Mouse (Mus musculus) embryonic facial prominence, embryonic 13.5 days (tissue): ENCODE results near the gene C2cd4d. TPM values are rescaled to one million over a fixed set of nuclear protein-coding genes. Genes with fewer than 3 reads are reported as not detected.

Experiments
- ATAC-seq: fragments of 200-750 bp; cut with Nextera tagmentation; 2 replicates; pipeline ENCODE4 v1.8.0; 2017; ENCODE audit warnings: low read depth; ENCODE audit not compliant: insufficient number of reproducible peaks, insufficient read depth, low FRiP score, low TSS enrichment
- H3K27ac ChIP-seq: fragments of 300-500 bp; sonication (generic); 2 replicates; pipeline ENCODE4 v1.5.1; 2015; ENCODE audit warnings: moderate library complexity, mild to moderate bottlenecking, inconsistent platforms
- H3K27me3 ChIP-seq: fragments of 300-500 bp; sonication (generic); 2 replicates; pipeline ENCODE4 v1.6.1; 2015; ENCODE audit warnings: mild to moderate bottlenecking, inconsistent platforms
- H3K36me3 ChIP-seq: fragments of 300-500 bp; sonication (generic); 2 replicates; pipeline ENCODE4 v1.6.1; 2015; ENCODE audit warnings: mild to moderate bottlenecking, inconsistent platforms
- H3K4me1 ChIP-seq: fragments of 300-500 bp; sonication (generic); 2 replicates; pipeline ENCODE4 v1.6.1; 2015; ENCODE audit warnings: inconsistent platforms
- H3K4me2 ChIP-seq: fragments of 300-500 bp; sonication (generic); 2 replicates; pipeline ENCODE4 v1.6.1; 2015; ENCODE audit warnings: moderate library complexity, mild to moderate bottlenecking, inconsistent platforms
- H3K4me3 ChIP-seq: fragments of 300-500 bp; sonication (generic); 2 replicates; pipeline ENCODE4 v1.5.1; 2015; ENCODE audit warnings: mild to moderate bottlenecking, inconsistent platforms
- H3K9ac ChIP-seq: fragments of 300-500 bp; sonication (generic); 2 replicates; pipeline ENCODE4 v1.6.1; 2015; ENCODE audit warnings: mild to moderate bottlenecking, inconsistent platforms
- H3K9me3 ChIP-seq: fragments of 300-500 bp; sonication (generic); 2 replicates; pipeline ENCODE4 v1.6.1; 2016; ENCODE audit warnings: inconsistent platforms
- WGBS: fragments of 180-500 bp; shearing (Covaris S2); methylation state at CpG from one replicate; pipeline ENCODE4 v1.1.7; 2015; ENCODE audit warnings: mixed read lengths; 5-methylcytosine and 5-hydroxymethylcytosine counted together
- polyA plus RNA-seq: library from polyadenylated mRNA; unstranded; fragments of >200 nt; fragmentation: Nextera tagmentation; extraction: Ambion mirVana; gene quantifications from 2 replicates; pipeline ENCODE4 v1.2.1, GENCODE M21; 2015

C2cd4d gene
- polyA plus RNA-seq, 1 experiment from 2014 or later = 3.5 TPM

DNA sequence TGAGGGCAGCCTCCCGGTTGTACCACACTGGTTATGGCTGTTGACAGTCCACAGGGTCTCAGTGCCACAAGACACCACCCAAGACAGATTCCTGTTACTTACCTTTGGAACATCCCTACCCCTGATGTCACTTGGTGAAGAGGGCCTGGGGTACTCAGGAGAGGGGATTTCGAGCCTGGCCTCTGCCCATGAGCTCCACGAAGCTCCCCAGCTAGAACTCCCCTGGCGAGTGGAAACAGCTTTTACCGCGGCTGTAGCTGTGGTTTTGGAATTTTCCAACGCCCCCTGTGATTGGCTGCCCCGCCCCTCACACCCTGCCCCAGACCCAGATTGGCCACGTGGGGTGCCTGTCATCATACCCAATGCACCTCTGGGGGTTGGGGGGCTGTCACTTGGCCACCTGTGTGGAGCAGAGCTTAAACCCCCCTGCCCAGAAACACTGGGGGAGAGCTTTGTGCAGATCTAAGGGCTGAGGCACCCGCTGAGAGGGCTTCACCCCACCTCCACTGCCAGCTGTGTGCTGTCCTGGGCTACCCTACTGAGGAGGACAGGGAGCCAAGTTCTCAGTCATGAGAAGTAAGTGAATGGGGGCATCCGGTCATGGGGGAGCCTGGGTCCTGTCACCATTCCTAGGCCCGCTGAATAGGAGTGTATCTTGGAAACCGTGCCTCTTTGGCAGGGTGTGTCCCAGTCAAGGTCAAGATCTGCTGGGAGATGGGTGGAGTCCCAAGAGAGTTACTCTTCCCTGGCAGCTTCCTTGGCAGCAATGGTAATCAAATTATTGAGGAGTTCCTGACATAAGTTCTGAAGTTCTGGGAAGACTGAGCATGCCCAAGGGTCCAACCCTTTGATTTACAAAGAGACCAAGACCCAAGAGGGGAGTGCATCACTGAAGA, 15.0 kb downstream of the C2cd4d start:
- Histone ChIP-seq H3K4me1 (peaks cover 33% of the 10 kb centered on the region), H3K9ac (no peak overlapping the region), H3K4me3 (no peak overlapping the region), H3K9me3 (no peaks in the 10 kb centered on the region), H3K36me3 (no peaks in the 10 kb centered on the region), H3K27me3 (peaks cover 26% of the 10 kb centered on the region), H3K4me2 (0 out of 2 replicates have a peak overlapping the region, but pooled peaks have one; percentile 11), H3K27ac (no peak overlapping the region)
- WGBS = 22% methylated on average over 13 of the region's 13 CpGs
- no peak for ATAC-seq

DNA sequence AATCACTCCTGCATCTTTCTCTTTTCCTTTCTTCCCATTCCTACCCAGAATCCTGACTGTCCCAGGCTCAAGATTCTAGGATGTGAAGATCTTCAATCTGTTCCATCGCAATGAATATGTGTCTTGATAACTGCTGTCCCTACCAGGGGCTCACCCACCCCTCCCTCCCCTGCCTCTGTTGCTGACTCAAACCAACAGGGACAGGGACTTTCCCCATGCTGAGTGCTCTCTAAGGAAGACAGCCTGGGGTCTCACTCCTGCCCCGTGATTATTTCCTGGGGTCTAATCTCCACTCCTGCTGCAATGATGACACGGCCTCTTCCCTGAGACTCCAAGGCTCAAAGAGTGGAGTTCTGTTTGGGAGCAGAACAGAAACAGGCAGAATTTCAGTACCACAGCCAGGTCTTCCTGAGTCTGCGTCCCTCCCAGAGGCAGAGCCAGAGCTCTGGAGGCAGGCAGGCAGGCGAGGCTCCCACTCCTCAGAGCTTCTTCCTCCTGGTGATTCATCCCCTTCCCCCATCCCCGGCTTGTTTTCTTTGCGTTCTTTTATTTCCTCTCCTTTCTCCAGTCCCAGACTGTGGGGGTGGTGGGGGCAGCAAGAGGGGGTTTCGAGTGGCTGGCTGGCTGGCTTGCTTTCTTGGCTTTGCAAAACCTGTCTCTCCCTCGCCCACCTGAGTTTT, 17.7 kb downstream of the C2cd4d start:
- Histone ChIP-seq H3K9me3 (no peaks in the 10 kb centered on the region), H3K4me3 (no peak overlapping the region), H3K36me3 (no peaks in the 10 kb centered on the region), H3K9ac (0 out of 2 replicates have a peak overlapping the region, but pooled peaks have one; percentile 32), H3K4me1 (peaks cover 15% of the 10 kb centered on the region), H3K27ac (no peak overlapping the region), H3K4me2 (no peak overlapping the region), H3K27me3 (0 out of 2 replicates have a peak, but pooled peaks cover 7% of the 10 kb centered on the region)
- 17% methylated on average over 9 of the region's 9 CpGs for WGBS
- no peak for ATAC-seq

DNA sequence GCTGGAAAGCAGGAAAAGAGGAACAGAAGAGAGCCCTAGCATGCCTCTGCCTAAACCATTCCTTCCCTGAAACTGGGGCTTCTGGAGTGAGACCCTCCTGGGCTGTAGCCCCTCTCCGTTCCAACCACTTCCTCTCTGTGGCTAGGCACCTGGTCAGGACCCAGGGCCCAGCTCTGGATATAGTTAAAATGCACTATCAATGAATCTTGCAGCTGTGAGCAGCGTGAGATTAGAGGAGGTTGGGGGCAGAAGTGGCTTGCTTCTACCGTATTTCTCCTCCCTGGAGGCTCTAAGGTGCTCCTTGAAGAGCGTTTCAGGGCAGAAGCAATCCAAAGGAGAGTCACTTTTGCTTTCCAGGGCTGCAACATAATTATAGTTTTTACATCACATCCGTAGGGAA, 20.1 kb downstream of the C2cd4d start:
- no peak for ATAC-seq
- no peak overlapping the region for H3K27ac ChIP-seq
- no peak overlapping the region for H3K4me2 ChIP-seq
- H3K9ac ChIP-seq = no peak overlapping the region
- H3K4me3 ChIP-seq = no peak overlapping the region
- no peaks in the 10 kb centered on the region for H3K27me3 ChIP-seq
- 57% methylated on average over 5 of the region's 5 CpGs for WGBS
- H3K9me3 ChIP-seq = no peaks in the 10 kb centered on the region
- no peaks in the 10 kb centered on the region for H3K36me3 ChIP-seq
- peaks cover 9% of the 10 kb centered on the region for H3K4me1 ChIP-seq

DNA sequence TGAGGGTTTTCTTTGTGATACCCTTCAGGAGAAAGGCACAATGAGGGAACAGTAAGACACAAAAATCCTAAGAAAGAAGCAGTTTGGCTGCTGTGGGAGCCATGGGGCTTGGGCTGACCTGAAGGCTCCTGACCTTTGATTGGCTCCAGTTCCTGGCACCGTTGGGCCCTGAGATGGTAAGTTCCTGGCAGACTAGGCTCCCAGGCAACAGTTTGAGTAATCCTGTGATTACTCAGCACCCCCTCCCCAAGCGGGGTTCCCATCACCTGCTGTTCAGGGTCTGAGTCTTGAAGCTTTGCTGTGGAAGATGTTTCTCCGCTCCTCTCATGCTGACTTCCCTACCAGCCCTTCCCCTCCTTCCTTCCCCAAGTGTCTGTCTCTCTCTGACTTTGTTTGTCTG, 21.2 kb downstream of the C2cd4d start:
- Histone ChIP-seq H3K27me3 (no peaks in the 10 kb centered on the region), H3K4me2 (no peak overlapping the region), H3K36me3 (no peaks in the 10 kb centered on the region), H3K4me3 (no peak overlapping the region), H3K9me3 (no peaks in the 10 kb centered on the region), H3K4me1 (peaks cover 7% of the 10 kb centered on the region; the same call in 1 of the 2 replicates), H3K27ac (no peak overlapping the region), H3K9ac (no peak overlapping the region)
- ATAC-seq = no peak
- 63% methylated on average over 3 of the region's 3 CpGs for WGBS

DNA sequence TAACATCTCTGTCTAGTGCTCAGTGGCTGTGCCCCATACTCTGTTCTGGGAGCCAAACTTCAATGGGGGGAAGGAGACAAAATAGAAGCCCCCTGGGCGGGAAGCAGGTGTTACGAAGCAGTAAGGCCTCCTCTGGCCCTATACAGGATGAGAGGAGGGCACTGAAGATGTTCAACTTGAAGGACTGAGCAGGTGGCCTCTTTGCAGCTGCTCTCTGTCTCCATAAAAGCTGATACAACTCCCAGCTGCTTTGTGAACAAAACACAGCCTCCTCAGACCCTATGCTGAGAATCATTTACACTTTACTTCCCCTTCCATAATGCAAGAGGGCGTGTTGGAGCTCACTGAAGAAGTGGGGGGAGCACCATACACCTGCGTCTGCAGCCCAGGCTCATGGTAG, 24.4 kb downstream of the C2cd4d start:
- Histone ChIP-seq H3K4me2 (no peak overlapping the region), H3K36me3 (no peaks in the 10 kb centered on the region), H3K27me3 (no peaks in the 10 kb centered on the region), H3K9ac (no peak overlapping the region), H3K27ac (no peak overlapping the region), H3K9me3 (no peaks in the 10 kb centered on the region), H3K4me3 (no peak overlapping the region), H3K4me1 (no peaks in the 10 kb centered on the region)
- WGBS = 63% methylated on average over 4 of the region's 4 CpGs
- ATAC-seq = no peak

DNA sequence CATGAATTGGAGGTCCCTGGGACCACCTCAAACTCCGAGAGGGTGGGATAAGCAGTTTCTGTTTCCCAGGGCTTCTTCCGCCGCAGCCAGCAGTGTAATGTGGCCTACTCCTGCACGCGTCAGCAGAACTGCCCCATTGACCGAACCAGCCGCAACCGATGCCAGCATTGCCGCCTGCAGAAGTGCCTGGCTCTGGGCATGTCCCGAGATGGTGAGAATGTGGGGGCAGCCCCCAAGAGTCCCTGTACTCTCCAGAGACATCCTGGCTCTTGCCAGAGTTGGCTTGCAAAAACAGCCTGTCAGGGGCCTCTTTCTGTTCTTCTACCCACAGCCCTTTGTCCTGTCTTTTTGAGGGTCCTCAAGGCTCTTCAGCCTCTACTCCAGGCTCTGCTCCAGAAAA, 25.2 kb downstream of the C2cd4d start:
- ATAC-seq = no peak
- no peaks in the 10 kb centered on the region for H3K27me3 ChIP-seq
- H3K4me3 ChIP-seq = no peak overlapping the region
- no peaks in the 10 kb centered on the region for H3K9me3 ChIP-seq
- H3K4me1 ChIP-seq = no peaks in the 10 kb centered on the region
- no peaks in the 10 kb centered on the region for H3K36me3 ChIP-seq
- no peak overlapping the region for H3K27ac ChIP-seq
- 89% methylated on average over 10 of the region's 10 CpGs for WGBS
- H3K9ac ChIP-seq = no peak overlapping the region
- H3K4me2 ChIP-seq = no peak overlapping the region

DNA sequence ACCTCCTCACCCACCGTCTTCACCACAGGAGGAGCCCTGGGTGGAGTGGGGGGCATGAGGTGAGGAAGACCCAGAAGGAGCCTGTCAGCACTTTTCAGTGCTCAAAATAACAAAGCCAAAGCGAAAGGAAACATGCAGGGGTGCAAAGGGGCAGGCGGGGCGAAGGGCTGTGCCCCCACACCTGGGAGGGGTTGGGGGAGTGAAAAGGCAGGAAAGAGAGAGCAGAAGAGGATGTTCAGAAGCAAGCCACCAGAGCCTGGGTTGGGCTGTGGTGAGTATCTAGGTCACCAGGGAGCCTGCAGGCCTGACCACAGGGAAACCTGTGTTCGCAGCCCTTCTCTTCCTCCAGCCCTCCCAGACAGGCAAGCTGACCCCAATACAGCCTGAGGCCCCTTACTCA, 25.8 kb downstream of the C2cd4d start:
- H3K4me3 ChIP-seq = no peak overlapping the region
- 81% methylated on average over 5 of the region's 5 CpGs for WGBS

DNA sequence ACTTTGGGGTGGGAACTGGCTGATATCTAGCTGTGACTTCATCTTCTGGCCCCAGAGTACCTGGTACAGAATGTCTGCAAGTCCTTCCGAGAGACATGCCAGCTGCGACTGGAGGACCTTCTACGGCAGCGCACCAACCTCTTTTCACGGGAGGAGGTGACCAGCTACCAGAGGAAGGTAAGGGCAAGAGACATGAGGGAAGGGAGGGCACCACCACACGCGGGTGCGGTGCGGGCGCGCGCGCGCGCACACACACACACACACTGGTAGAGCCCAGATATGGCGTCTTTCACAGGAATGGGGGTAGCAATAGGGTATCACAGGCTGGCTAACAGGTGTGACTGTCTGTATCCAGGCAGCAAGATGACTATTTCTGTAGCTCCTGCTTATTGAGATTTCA, 27.2 kb downstream of the C2cd4d start:
- H3K36me3 ChIP-seq = no peaks in the 10 kb centered on the region
- 97% methylated on average over 16 of the region's 16 CpGs for WGBS
- H3K27ac ChIP-seq = no peak overlapping the region
- no peak for ATAC-seq
- no peaks in the 10 kb centered on the region for H3K9me3 ChIP-seq
- no peak overlapping the region for H3K4me3 ChIP-seq
- H3K4me1 ChIP-seq = no peaks in the 10 kb centered on the region
- no peak overlapping the region for H3K9ac ChIP-seq
- H3K4me2 ChIP-seq = no peak overlapping the region
- no peaks in the 10 kb centered on the region for H3K27me3 ChIP-seq

More for the DNA sequence above, 25.8 kb downstream of the C2cd4d start:
- Histone ChIP-seq H3K4me1 (no peaks in the 10 kb centered on the region), H3K27me3 (no peaks in the 10 kb centered on the region), H3K36me3 (no peaks in the 10 kb centered on the region), H3K9me3 (no peaks in the 10 kb centered on the region), H3K4me2 (no peak overlapping the region), H3K27ac (no peak overlapping the region), H3K9ac (no peak overlapping the region)
- ATAC-seq = no peak

DNA sequence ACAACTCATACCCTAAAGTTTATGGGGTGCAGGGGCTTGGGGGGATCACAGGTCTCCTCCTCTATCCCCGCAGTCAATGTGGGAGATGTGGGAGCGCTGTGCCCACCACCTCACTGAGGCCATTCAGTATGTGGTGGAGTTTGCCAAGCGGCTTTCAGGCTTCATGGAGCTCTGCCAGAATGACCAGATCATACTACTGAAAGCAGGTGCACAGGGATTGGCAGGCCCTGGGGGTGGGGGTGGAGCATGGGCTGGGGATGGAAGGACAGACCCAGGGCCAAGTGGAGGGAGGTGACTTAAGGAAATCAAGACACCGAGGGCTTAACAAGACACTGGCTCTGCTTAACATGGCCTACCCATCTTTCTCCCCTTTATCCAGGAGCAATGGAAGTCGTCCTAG, 28.8 kb downstream of the C2cd4d start:
- Histone ChIP-seq H3K4me3 (no peak overlapping the region), H3K27ac (no peak overlapping the region), H3K36me3 (no peaks in the 10 kb centered on the region), H3K9ac (no peak overlapping the region), H3K27me3 (peaks cover 8% of the 10 kb centered on the region; the same call in 1 of the 2 replicates), H3K4me1 (no peaks in the 10 kb centered on the region), H3K9me3 (no peaks in the 10 kb centered on the region), H3K4me2 (no peak overlapping the region)
- WGBS = 74% methylated on average over 5 of the region's 5 CpGs
- no peak for ATAC-seq

DNA sequence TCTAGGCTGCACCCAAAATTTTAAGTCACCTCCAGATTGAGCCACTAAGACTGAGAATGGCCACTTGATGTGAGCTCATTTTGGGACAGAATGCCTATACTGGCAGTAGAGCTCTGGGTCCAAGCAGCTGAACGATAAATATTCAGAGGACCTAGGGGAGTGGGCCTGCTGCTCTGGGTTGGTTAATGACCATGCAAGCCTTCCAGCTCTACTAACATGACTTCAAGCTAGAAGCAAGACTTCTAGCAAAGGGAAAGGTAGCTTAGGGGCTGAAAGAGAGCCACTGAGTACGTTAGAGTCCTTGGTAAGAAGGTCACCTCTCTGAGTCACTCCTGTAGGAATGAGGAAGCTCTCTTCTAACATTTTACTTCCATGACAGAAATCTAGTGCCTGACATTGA, 29.9 kb downstream of the C2cd4d start:
- no peak overlapping the region for H3K27ac ChIP-seq
- H3K4me1 ChIP-seq = no peaks in the 10 kb centered on the region
- peaks cover 17% of the 10 kb centered on the region for H3K27me3 ChIP-seq
- ATAC-seq = no peak
- H3K4me2 ChIP-seq = no peak overlapping the region
- no peaks in the 10 kb centered on the region for H3K36me3 ChIP-seq
- no peaks in the 10 kb centered on the region for H3K9me3 ChIP-seq
- no peak overlapping the region for H3K9ac ChIP-seq
- WGBS = 80% methylated on average over 2 of the region's 2 CpGs
- no peak overlapping the region for H3K4me3 ChIP-seq

DNA sequence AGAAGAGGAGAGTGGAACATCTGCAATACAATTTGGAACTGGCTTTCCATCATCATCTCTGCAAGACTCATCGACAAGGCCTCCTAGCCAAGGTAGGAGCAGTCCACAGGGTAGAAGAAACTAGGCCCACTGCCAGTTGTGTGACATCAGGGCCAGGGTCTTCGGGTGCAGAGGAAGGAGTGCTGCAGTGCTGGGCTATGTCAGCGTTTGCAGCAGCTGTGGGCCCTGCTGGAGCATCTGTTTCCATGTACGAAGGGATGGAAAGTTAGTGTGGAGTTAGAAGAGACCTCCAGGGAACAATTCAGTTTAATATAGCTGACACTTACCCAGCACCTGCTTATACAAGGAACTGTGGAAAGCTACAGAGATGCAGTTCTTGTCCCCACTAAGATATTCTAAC, 30.8 kb downstream of the C2cd4d start:
- H3K4me1 ChIP-seq = no peaks in the 10 kb centered on the region
- no peak overlapping the region for H3K27ac ChIP-seq
- H3K4me2 ChIP-seq = no peak overlapping the region
- no peak overlapping the region for H3K9ac ChIP-seq
- H3K4me3 ChIP-seq = no peak overlapping the region
- H3K9me3 ChIP-seq = no peaks in the 10 kb centered on the region
- no peaks in the 10 kb centered on the region for H3K36me3 ChIP-seq
- H3K27me3 ChIP-seq = peaks cover 26% of the 10 kb centered on the region
- ATAC-seq = no peak
- WGBS = 63% methylated on average over 4 of the region's 4 CpGs

DNA sequence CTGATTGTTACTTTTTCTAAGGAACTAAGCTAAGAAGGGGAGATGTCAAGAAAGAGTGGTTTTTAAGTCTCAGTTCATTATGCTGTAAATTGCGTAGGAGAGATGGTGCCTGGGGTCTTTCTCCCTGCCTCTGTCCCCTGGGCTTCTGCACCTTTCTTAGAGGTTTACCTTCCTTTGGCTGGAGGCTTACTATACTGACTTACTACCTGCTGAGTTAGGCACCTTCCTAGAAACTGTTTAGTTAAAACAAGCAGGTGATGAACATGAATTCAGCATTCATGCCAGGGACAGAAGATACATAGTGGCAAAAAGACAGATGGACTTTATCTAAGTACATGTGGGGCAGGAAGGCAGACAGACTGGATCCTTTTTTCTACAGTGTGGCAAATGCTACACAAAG, 34.1 kb downstream of the C2cd4d start:
- no peak overlapping the region for H3K4me2 ChIP-seq
- no peaks in the 10 kb centered on the region for H3K9me3 ChIP-seq
- peaks cover 11% of the 10 kb centered on the region; the same call in 1 of the 2 replicates for H3K4me1 ChIP-seq
- H3K4me3 ChIP-seq = no peak overlapping the region
- no peaks in the 10 kb centered on the region for H3K36me3 ChIP-seq
- no peak for ATAC-seq
- no peak overlapping the region for H3K9ac ChIP-seq
- 71% methylated on average over 1 of the region's 1 CpGs for WGBS
- peaks cover 59% of the 10 kb centered on the region for H3K27me3 ChIP-seq
- no peak overlapping the region for H3K27ac ChIP-seq
